Mouse (Mus musculus) spleen, adult 18-20 months (tissue): ENCODE results near the gene Gal.

Source experiments
- DNase-seq, 2 experiments: peaks; one replicate each; pipeline ENCODE4 v3.0.0; 2022; ENCODE audit warnings: mixed read lengths in 2 of 2

Gal gene

DNA sequence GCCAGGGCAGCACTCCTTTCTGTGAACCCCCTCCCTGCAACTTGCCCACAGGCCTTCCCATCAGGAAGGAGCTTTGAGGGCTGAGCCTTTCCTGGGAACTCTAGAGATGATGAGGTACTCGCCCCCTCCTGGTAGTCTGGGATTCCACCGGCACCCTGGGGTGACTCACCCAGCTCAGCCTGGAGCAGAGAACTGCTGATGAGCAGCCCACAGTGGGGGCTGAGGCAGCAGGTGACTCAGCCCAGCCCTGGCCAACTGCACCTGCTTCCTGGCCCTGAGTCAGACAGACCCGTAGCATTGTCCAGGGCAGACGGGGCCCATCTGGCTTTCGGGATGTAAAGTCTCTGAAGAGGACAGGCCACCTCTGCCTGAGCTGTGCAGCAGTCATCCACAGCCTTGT, 4.9 kb upstream of the Gal start:
- DNase-seq, result no peak

DNA sequence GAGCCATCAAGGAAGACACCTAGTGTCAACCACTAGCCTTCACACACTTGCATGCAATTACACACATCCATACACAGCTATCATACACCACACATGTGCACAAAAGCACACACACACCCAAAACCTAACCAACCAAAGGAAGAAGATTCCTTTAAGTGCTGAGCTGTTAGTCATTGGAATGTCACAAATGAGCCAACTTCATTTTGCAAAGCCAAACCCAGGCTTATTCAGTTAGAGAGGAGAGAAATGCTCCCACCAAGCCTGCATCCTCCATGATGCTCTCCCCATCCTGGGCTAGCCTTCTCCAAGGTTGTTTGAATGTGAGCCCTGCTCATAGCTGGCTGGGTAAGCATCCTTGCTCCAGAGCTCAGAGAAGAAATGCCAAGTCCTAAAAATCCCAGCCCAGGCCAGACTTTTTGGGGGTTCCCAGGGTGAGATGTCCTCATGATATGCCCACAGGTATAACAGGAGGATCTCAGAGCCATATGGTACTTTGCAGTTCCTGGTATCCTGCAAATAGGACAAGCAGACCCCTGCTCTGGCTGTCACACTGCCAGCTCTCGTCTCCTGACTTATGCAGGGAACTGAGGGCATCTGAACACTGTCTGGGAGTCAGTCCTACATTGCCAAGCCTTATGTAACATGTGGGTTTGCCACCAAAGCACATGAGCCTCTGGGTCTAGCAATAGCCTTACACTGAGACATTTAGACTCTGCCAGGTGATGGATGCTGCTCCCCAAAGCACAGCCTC, 8.6 kb downstream of the Gal start:
- DNase-seq, result no peak

DNA sequence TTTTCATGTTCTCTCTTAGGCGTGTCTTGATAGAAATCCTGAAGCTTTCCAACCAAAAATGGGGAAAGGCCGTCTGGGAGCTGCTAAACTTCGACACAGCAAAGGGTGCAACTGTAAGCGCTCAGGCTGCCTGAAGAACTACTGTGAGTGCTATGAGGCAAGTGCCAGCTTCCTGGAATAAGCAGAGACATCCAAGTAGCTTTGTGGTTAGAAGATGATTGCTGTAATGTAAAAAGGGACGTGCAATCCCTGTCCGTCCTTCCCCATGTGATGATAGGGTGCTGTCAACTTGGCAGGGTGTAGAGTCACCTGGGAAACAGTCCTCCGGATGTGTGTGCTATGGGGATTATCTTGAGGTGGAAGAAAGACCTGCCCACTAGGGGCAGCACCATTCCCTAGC, 10.3 kb downstream of the Gal start:
- DNase-seq, result no peak

DNA sequence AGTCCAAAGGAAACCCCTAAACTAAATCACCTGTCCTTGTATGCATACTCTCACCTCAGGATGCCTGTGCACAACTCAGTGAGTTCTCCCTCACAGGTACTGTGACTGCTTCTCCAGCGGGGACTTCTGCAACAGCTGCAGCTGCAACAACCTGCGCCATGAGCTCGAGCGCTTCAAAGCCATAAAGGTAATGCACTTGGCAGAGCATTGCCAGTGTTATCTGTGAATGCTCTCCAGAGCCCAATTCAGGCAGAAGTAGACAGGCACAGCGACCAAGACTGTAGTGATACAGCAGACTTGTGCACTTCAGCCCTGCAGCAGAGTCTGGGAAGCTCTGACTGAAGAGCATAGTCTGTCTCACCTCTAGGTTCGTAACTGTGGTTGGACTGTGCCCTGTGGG, 12.0 kb downstream of the Gal start:
- DNase-seq, result no peak

DNA sequence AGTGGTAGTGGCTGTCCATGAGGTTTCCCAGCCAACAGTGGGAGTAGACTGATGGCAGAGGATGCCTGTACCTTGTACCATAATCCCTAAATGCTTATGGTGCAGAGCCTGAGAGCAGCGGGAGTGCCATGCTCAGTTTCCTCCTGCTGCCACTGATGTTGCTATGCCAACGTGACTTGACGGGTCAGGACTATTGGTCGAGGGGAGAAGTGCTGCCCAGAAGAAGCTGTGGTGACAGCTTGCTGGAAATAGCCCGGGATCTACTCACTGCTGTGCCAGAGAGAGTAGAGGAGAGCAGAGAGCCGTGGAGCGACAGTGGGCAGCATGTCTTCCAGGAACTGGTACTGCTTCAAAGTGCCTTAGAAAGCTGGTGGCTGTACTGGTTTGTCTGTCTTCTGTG, 12.4 kb downstream of the Gal start:
- no peak for DNase-seq

DNA sequence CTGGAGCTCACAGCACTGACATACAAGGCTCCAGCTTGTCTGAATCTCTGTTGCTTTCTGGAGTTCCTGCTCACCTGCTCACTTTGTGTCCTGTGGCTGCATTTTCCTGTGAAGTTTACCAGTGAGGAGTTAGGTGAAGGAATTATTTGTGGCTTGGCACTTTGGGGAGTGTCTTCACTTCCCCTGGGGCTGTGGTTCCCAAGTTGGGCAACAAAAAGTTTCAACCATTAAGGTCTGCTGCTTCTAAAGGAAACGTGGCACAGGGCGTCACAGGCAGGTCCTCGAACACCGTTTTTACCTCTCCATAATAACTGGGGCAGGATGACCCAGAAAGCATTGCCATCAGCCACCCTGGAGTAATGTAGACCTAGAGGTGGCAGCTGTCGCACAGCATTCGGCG, 12.8 kb downstream of the Gal start:
- DNase-seq, result no peak

DNA sequence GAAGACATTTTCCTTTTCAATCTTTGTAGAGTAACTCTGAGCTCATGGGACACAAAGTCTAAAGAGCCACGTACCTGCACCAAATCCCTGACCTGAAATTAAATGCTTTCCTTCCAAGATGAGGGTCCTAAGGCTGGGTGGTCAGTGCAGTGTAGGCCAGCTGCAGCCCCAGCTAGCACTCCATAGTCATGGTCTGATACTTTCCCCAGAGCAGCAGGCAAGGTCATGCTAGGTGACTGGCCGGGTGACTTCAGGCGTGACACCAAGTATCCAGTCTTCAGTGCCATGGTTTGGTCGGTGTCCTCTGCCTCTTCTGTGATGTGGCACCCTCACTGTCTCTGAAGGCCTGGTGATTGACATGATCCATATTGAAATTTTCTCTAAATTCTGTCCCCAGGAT, 14.3 kb downstream of the Gal start:
- no peak for DNase-seq

DNA sequence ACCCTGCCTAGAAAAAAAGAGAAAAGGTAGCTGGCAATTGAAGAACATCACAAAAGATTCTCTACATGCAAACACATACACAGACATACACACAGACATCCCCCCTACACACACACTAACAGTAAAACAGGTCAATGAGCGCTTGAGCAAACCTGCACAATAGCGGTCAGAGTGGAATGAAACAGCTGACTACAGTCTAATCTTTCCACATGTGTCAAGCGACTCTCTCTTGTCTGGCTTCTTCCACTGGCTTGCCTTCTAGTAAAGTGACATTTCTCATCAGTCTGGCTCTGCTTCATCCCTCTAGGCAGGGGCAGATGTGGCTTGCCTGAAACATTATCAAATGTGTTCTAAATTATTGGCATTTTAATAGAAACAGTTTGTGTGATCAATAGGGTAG, 20.1 kb downstream of the Gal start:
- no peak for DNase-seq

DNA sequence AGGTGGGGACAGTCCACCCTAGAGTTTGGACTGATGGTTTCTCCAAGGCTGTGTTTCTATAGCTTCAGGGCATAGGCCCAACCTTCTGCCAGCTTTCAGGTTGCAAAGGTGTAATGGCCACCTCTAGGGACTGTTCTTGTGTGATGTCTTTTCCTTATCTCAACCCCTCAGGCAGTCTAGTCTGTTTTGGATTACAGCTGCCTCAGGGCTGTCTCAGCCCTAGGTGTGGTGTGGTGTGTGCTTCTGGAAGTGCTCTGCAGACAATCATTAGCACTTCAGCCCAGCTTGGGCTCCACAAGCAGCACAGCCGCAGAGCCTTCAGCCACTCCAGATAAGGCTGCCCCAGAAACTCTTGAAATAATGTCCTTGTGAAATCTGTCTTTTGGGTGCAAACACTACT, 22.0 kb downstream of the Gal start:
- DNase-seq, result no peak

DNA sequence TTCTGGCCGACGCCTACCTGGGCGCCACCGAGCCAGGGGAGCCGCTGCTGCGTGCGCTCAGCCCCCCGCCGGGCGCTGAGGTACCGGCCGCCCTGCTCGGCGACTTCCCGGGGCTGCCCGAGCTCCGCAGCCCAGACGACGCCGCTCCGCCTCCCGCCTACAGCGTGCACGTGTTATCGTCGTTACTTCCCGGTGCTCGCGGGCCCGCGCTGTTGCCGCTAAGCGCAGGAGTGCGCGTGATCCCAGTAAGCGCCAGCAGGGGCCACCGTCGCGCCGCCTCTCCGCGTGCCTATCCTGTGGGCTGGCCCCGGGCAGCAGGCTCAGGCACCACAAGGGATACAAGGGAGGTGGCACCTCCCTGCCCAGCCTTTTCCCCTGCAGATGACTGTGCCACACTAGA, 25.3 kb downstream of the Gal start:
- DNase-seq, result peak; percentile 79 to 90

DNA sequence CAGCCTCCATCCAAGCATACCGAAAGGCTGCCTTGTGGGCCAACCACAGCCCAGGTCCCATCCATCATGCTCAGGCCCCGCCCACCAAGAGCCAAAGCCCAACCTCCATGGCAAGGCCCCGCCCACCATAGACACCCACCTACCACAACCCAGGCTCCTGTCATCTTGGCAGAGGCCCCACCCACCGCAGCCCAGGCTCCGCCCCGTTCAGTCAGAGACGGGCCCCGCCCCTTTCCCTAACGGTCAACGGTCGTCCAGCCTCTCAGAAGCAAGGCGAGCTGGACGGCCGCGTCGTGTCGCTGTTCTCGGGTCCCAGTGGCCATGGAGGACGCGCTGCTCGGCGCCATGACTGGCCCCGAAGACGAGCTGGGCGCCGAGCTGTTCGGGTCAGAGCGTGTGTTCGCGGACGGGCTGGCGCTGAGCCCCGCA, 25.7 kb downstream of the Gal start, which contains the start of gene Tesmin:
Gene Tesmin (plus strand): TSS at position 229 of the 429 bp plus-strand sequence.
- DNase-seq, result peak; percentile 78 to 88

DNA sequence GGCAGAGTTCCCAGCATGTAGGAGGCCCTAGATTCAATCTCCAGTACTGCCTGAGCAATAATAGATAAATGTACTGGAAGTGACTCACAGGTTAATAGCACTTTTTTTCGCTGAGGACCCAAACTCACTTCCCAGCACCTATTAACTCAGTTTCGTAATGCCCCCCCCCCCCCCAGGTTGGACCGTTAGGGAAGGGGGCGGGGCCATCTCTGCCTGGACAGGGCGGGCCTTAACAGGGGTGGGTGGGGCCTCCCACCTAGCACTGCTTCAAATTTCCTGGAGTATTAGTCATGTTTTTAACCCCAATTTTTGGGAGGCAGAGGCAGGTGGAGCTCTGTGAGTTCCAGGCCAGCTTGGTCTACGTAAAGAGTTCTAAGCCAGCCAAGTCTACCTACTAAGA, 26.3 kb downstream of the Gal start:
- DNase-seq, result no peak

DNA sequence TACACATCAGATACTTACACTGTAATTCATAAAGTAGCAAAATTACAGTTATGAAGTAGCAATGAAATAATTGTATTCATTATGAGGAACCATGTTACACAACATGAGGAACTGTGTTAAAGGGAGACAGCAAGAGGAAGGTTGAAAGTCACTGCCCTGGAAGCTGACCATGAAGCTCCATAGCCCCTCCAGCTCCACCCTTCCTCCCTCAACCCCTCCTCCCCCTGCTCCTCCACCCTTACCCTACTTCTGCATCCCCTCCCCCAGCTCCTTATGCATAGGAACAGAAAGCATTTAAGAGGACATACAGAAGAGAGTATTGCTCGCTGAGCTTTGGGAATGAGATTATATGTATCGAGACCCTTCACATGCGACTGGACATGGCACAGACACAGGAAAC, 35.7 kb downstream of the Gal start:
- no peak for DNase-seq

DNA sequence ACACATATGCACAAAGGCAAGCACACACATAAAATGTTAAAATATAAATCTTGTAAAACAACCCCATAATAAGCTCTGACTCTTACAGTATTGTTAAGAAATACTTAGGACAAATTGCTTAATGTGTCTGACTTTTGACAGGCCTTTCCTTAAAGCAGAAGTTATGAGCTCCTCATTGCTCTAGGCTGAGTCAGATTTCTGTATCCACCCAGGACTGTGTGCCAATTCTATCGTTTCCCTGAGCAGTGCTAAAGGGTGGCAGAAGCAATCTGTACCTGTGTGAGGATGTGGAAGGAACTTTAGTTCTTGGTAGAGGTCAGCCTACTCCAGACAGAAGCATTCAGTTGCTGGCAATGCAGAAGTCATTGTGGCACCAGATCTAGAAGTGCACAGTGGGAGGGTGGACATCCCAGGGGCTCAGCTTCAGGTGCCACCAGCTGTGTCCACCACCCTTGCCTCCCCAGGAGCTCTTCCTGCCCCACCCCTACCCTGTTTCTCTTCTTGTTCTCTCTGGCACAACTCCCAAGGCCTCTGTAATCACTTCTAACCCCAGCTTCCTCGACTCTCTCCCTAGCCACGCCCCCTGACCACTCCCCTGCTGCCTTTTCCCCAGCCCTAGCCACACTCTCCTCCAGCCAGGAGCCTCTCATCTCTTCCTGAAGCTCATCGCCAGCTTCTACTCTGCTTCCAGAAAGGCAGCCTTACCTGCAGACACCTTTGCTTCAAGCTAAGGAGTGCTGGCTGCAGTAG, 37.2 kb downstream of the Gal start:
- no peak for DNase-seq

DNA sequence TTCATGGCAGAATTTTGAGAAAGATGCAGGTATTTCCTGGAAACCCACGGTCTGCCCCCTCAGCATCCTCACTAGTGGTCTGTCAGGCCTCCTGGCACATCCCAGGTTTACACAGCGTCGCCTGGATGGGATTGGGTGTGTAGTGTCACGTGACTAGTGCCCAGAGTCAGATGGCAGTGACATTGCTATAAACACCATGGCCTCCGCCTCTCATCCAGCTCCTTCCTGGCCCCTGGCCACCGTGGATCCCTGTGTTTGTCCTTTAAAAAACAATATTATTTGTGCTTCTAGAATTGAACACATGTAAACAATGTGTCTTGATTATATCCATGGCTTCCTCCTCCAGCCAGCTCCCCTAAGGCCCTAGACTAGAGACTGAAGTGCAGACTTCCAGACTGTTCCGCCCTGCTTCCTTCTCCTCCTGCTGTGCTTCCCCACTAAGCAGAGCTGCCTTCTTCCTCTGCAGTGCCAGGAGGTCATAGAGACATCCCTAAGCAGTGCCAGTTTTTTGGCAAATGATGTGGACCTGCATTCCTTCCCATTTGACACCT, 38.3 kb downstream of the Gal start:
- DNase-seq, result no peak

DNA sequence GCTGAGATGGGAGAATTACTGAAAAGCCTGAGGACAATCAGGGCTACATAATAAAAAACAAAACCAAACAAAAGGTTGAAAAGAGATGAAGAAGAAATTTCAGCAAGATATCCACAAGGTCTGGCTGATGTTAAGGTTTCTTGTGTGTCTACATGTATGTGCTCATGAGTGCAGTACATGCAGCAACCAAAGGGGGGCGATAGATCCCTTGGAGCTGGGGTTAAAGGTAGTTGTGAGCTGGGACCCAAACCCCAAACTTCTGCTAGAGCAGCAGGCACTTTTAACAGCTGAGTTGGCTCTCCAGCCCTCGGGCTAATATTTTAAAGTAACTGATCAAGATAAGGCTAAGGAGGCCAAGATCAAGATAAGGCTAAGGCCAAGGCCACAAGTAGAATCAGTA, 40.3 kb downstream of the Gal start:
- DNase-seq, result no peak

DNA sequence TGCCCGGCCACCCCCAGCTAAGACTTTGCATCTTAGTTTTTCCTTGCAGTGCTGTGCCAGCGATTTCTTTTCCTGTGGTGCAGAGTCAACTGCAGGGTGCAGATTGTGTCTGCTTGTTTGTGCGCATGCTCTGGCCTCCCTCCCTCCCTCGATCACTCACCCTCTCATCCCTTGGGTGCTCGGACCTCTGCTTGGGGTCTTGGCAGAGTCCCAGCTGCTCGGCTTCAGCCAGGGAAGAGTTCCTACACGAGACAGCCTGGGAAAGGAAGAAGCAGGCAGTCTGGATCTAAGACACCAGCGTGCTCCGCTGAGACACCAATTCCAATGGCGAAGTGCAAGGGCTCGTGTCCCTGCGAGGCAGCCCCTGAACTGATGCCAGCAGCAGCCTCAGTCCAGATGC, 41.0 kb downstream of the Gal start:
- DNase-seq, result no peak

DNA sequence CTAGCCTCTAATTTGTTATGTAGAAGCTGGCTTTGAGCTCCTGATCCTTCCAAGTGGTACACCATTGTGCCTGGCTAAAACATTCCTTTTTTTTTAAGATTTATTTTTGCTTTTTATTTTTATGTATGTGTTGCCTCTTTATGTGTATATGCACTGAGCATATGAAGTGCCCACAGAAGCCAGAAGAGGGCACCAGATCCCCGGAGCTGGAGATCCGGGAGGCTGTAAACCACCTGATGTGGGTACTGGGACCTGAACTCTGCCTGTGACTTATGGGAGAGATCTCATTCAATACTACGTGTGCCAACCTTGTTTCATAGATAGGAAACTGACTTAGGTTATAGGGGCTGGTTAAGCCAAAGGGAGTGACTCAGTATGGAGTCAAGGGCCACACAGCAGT, 46.1 kb downstream of the Gal start:
- no peak for DNase-seq

DNA sequence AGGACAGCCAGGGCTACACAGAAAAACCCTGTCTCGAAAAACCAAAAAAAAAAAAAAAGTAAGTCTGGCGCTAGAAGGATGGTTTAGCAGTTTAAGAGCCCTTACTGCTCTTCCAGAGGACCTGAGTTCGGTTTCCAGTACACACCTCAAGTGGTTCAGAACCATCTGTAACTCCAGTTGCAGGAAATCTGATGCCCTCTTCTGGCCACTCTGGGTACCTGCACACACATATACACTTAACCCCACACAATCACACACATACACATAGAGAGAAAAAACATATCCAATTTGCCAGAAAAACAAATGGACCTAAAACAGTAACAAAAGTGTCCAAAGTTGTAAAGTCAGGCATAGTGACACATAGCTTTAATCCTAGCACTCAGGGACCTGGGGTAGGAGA, 49.3 kb downstream of the Gal start:
- no peak for DNase-seq

DNA sequence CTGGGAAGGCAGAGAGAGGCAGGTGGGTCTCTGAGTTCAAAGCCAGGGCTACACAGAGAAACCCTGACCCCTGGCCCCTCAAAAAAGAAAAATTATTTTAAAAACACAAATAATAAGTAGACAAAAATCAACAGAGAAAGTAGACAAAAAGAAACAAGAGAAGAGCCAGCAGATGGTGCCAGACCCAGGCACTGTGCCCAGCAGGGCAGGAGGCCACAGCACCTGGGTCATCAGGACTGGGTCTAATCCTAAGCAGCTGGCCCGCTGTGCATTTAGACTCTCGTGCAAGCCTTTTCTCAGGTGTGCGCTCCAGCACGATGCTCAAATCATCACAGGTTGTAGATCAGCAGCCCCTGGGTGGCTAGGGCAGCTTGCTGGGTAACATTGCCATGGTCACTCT, 50.8 kb downstream of the Gal start:
- no peak for DNase-seq
